7 mouse cellular contexts compared by ENCODE assay signal in genomic region chr5:100079040-100079930, GRCm38 (mm10). TPM values are rescaled to one million over a fixed set of nuclear protein-coding genes. Genes with fewer than 3 reads are reported as not detected.
DNase-seq lines count a peak whose midpoint lies in the region; ATAC-seq and TF ChIP-seq lines count a peak whose summit lies in the region.

No protein-coding gene starts in this region.

- H3K4me3 ChIP-seq in cortical plate, adult 2 months (ENCODE audit: insufficient read depth, low read length): peak overlapping the region; percentile 12; the same call in 1 of the 2 replicates
- peak overlapping the region; percentile 33 for H3K4me3 ChIP-seq in heart, postnatal 0 days (ENCODE audit: low read depth, low read length)
- H3K4me3 ChIP-seq in limb, embryonic 13.5 days: peak overlapping the region; percentile 41

- H3K9ac ChIP-seq in heart, postnatal 0 days (replicated peaks; ENCODE audit: low read depth, low read length): no peak overlapping the region; the same call in 1 of the 2 replicates
- peak overlapping the region; percentile 61 for H3K9ac ChIP-seq in limb, embryonic 13.5 days

- peaks cover 3% of the 10 kb centered on the region for H3K4me1 ChIP-seq in cortical plate, adult 2 months (ENCODE audit: control insufficient read depth, insufficient read depth, low read length)
- H3K4me1 ChIP-seq in heart, postnatal 0 days (ENCODE audit: control insufficient read depth, insufficient read depth): no peaks in the 10 kb centered on the region
- peaks cover 28% of the 10 kb centered on the region for H3K4me1 ChIP-seq in limb, embryonic 13.5 days

- 20% methylated on average over 36 of the region's 36 CpGs for WGBS in heart, postnatal 0 days
- WGBS in limb, embryonic 13.5 days: 30% methylated on average over 36 of the region's 36 CpGs

- H3K4me2 ChIP-seq in heart, postnatal 0 days (ENCODE audit: low read depth, low read length): peak overlapping the region; percentile 69
- H3K4me2 ChIP-seq in limb, embryonic 13.5 days (replicated peaks): peak overlapping the region; percentile 65

- no peaks in the 10 kb centered on the region for H3K36me3 ChIP-seq in heart, postnatal 0 days (replicated peaks; ENCODE audit: control insufficient read depth, insufficient read depth, low read length)
- no peaks in the 10 kb centered on the region for H3K36me3 ChIP-seq in limb, embryonic 13.5 days

- TF ChIP-seq CTCF in cortical plate, adult 2 months (IDR thresholded peaks at IDR 0.05; ENCODE audit: extremely low read depth, insufficient read depth, low read length): no peak
- TF ChIP-seq CTCF in heart, postnatal 0 days (IDR thresholded peaks at IDR 0.05; ENCODE audit: low read depth): no peak

- no peaks in the 10 kb centered on the region for H3K9me3 ChIP-seq in heart, postnatal 0 days (replicated peaks; ENCODE audit: control insufficient read depth, low read length)
- H3K9me3 ChIP-seq in limb, embryonic 13.5 days: no peaks in the 10 kb centered on the region

- H3K27me3 ChIP-seq in heart, postnatal 0 days (ENCODE audit: control insufficient read depth, insufficient read depth, low read length): no peaks in the 10 kb centered on the region
- H3K27me3 ChIP-seq in limb, embryonic 13.5 days: no peaks in the 10 kb centered on the region

- H3K27ac ChIP-seq in cortical plate, adult 2 months (ENCODE audit: insufficient read depth, low read length): no peak overlapping the region
- no peak overlapping the region for H3K27ac ChIP-seq in heart, postnatal 0 days (ENCODE audit: low read depth)
- no peak overlapping the region for H3K27ac ChIP-seq in limb, embryonic 13.5 days

- DNase-seq in thymus, postnatal 0 days (ENCODE audit: low spot score): peak; percentile 9
- DNase-seq in thymus, adult 18-20 months: no peak
- no peak for DNase-seq in heart, postnatal 0 days (ENCODE audit: low spot score)
- DNase-seq in neural tube, embryonic 10.5 days (ENCODE audit: extremely low spot score, low spot score): peak; percentile 49
- no peak for DNase-seq in urinary bladder, adult 18-20 months (ENCODE audit: low spot score in 2 of 2)

- TF ChIP-seq EP300 in heart, postnatal 0 days (IDR thresholded peaks at IDR 0.05; ENCODE audit: low read depth): no peak

- TF ChIP-seq POLR2A in cortical plate, adult 2 months (IDR thresholded peaks at IDR 0.05; ENCODE audit: extremely low read depth, insufficient read depth, low read length): no peak

- ATAC-seq in heart, postnatal 0 days (ENCODE audit: insufficient read depth, low read depth): no peak
- peak; percentile 48; the same call in 1 of the 2 replicates for ATAC-seq in limb, embryonic 13.5 days (ENCODE audit: low FRiP score, low read depth)

RNA-seq across cellular contexts. Expression of gene Enoph1, which starts 39.5 kb away (rescaled TPM):
- polyA plus RNA-seq in thymus, postnatal 0 days (2015; fragmentation: Nextera tagmentation; extraction: Ambion mirVana): 33.9 and 35.1 TPM in 2 replicates
- 78.2 and 79.1 TPM in 2 replicates for polyA plus RNA-seq in cortical plate, adult 2 months (2012; rRNA removed)
- 6.0 and 17.8 TPM in 2 replicates for total RNA-seq in heart, postnatal 0 days (2014; rRNA removed; ENCODE audit: low replicate concordance)
- 15.7 and 16.1 TPM in 2 replicates for polyA plus RNA-seq in heart, postnatal 0 days (2015; fragmentation: Nextera tagmentation; extraction: Ambion mirVana)
- 49.0 and 49.8 TPM in 2 replicates for polyA plus RNA-seq in limb, embryonic 13.5 days (2015; fragmentation: Nextera tagmentation; extraction: Ambion mirVana)

RNA-seq across cellular contexts. Expression of gene Hnrnpdl, which starts 39.8 kb away (rescaled TPM):
- 101 and 125 TPM in 2 replicates for polyA plus RNA-seq in thymus, postnatal 0 days (2015; fragmentation: Nextera tagmentation; extraction: Ambion mirVana)
- polyA plus RNA-seq in cortical plate, adult 2 months (2012; rRNA removed): 260 and 286 TPM in 2 replicates
- 51.3 and 56.6 TPM in 2 replicates for total RNA-seq in heart, postnatal 0 days (2014; rRNA removed; ENCODE audit: low replicate concordance)
- polyA plus RNA-seq in heart, postnatal 0 days (2015; fragmentation: Nextera tagmentation; extraction: Ambion mirVana): 43.8 and 54.8 TPM in 2 replicates
- polyA plus RNA-seq in limb, embryonic 13.5 days (2015; fragmentation: Nextera tagmentation; extraction: Ambion mirVana): 218 and 231 TPM in 2 replicates

Comparison
In these comparisons a context has a peak if more than half of its experiments do, and no peak if none do; other contexts are left out.
1. DNase-seq: peak in thymus, postnatal 0 days (single experiment) and neural tube, embryonic 10.5 days (single experiment); none in thymus, adult 18-20 months (0 of 2), heart, postnatal 0 days (single experiment) and urinary bladder, adult 18-20 months (0 of 2).
2. Peak in every context shown above with its lines, with median percentiles within 50 percentile points of each other: H3K4me3 ChIP-seq.